31 mouse cellular contexts compared by ENCODE assay signal in genomic region chr5:33443794-33444193, GRCm38 (mm10). TPM values are rescaled to one million over a fixed set of nuclear protein-coding genes. Genes with fewer than 3 reads are reported as not detected.
A peak's percentile ranks its signal among the peaks of the same experiment; 100 is the strongest.
DNase-seq lines count a peak whose midpoint lies in the region; ATAC-seq lines count a peak whose summit lies in the region.
"Had no signal": no experiment of that assay in that cellular context is flagged by ENCODE, and none has a peak within 500 bp of the region (broad histone marks: within the 10 kb centered on the region; RNA-seq: fewer than 3 reads in every experiment).

No protein-coding gene starts in this region.

- H3K36me3 ChIP-seq in midbrain, embryonic 14.5 days (ENCODE audit: control insufficient read depth, insufficient read depth, low read length) = no peaks in the 10 kb centered on the region
- H3K36me3 ChIP-seq in midbrain, embryonic 16.5 days (ENCODE audit: control insufficient read depth, insufficient read depth, low read length) = no peaks in the 10 kb centered on the region
- H3K36me3 ChIP-seq: forebrain, embryonic 15.5 days; heart, embryonic 10.5 days; midbrain, embryonic 13.5 days; neural tube, embryonic 13.5 days; stomach, embryonic 15.5 days had no signal

- H3K27me3 ChIP-seq in midbrain, embryonic 14.5 days (ENCODE audit: control insufficient read depth, insufficient read depth, low read length) = peaks cover 33% of the 10 kb centered on the region
- peaks cover 44% of the 10 kb centered on the region for H3K27me3 ChIP-seq in midbrain, embryonic 16.5 days (ENCODE audit: control insufficient read depth, insufficient read depth, low read depth, low read length)

- no peak for ATAC-seq in midbrain, embryonic 14.5 days (ENCODE audit: low FRiP score, low TSS enrichment)
- ATAC-seq in midbrain, embryonic 16.5 days = no peak
- peak; percentile 29; the same call in 1 of the 2 replicates for ATAC-seq in megakaryocyte-erythroid progenitor cell, adult 5-6 weeks (replicated peaks; ENCODE audit: low FRiP score, low TSS enrichment, poor library complexity, severe bottlenecking)
- ATAC-seq: intestine, embryonic 16.5 days had no signal

- no peak overlapping the region for H3K9ac ChIP-seq in midbrain, embryonic 14.5 days (replicated peaks; ENCODE audit: low read length)
- H3K9ac ChIP-seq in midbrain, embryonic 16.5 days (ENCODE audit: low read depth, low read length) = no peak overlapping the region
- H3K9ac ChIP-seq: stomach, embryonic 15.5 days had no signal

- no peak overlapping the region for H3K4me3 ChIP-seq in midbrain, embryonic 14.5 days (replicated peaks; ENCODE audit: low read depth, low read length)
- no peak overlapping the region for H3K4me3 ChIP-seq in midbrain, embryonic 16.5 days (ENCODE audit: low read depth, low read length)
- H3K4me3 ChIP-seq: myocyte had no signal

- H3K4me2 ChIP-seq in midbrain, embryonic 14.5 days (ENCODE audit: low read length) = 0 out of 2 replicates have a peak overlapping the region, but pooled peaks have one; percentile 79
- no peak overlapping the region for H3K4me2 ChIP-seq in midbrain, embryonic 16.5 days (ENCODE audit: low read length)

- DNase-seq in cerebellum, postnatal 25 days = peak; percentile 36 to 61
- DNase-seq in cerebellum, postnatal 10 days = no peak
- DNase-seq in midbrain, embryonic 14.5 days = no peak
- DNase-seq in cerebellum, postnatal 36 days = peak; percentile 26 to 27
- no peak for DNase-seq in layer of hippocampus, adult 8-10 months (ENCODE audit: low spot score in 2 of 2)
- DNase-seq: adrenal gland, postnatal 14 days; gastrocnemius, postnatal 10 days; kidney, adult 9 months; kidney, postnatal 14 days; layer of hippocampus, postnatal 36 days; lung, postnatal 10 days; thymus, postnatal 25 days had no signal

- no peaks in the 10 kb centered on the region for H3K9me3 ChIP-seq in midbrain, embryonic 14.5 days (ENCODE audit: control insufficient read depth, low read length)
- no peaks in the 10 kb centered on the region for H3K9me3 ChIP-seq in midbrain, embryonic 16.5 days (replicated peaks; ENCODE audit: control insufficient read depth, low read length, poor library complexity, severe bottlenecking)
- H3K9me3 ChIP-seq: forebrain, embryonic 15.5 days; heart, embryonic 10.5 days; midbrain, embryonic 13.5 days; neural tube, embryonic 13.5 days; stomach, embryonic 15.5 days had no signal

- 47% methylated on average over 9 of the region's 9 CpGs for WGBS in midbrain, embryonic 14.5 days
- 45% methylated on average over 9 of the region's 9 CpGs for WGBS in midbrain, embryonic 16.5 days

- H3K27ac ChIP-seq in midbrain, embryonic 14.5 days (replicated peaks; ENCODE audit: low read depth, low read length) = no peak overlapping the region
- no peak overlapping the region for H3K27ac ChIP-seq in midbrain, embryonic 16.5 days (ENCODE audit: low read length)
- H3K27ac ChIP-seq: forebrain, embryonic 15.5 days; heart, embryonic 10.5 days; hindbrain, postnatal 0 days; liver, embryonic 14.5 days; midbrain, embryonic 13.5 days; neural tube, embryonic 13.5 days; stomach, embryonic 15.5 days had no signal

- H3K4me1 ChIP-seq in midbrain, embryonic 14.5 days (ENCODE audit: control insufficient read depth, insufficient read depth, low read length) = peaks cover 6% of the 10 kb centered on the region; the same call in 1 of the 2 replicates
- peaks cover 7% of the 10 kb centered on the region; the same call in 1 of the 2 replicates for H3K4me1 ChIP-seq in midbrain, embryonic 16.5 days (ENCODE audit: control insufficient read depth, insufficient read depth, low read length)

RNA-seq across cellular contexts. Expression of gene Nkx1-1, which starts 10.0 kb away (rescaled TPM):
- polyA plus RNA-seq in midbrain, embryonic 14.5 days (2014; fragmentation: Nextera tagmentation; extraction: Ambion mirVana) = 0.49 and 0.70 TPM in 2 replicates
- polyA plus RNA-seq in midbrain, embryonic 16.5 days (2015; fragmentation: Nextera tagmentation; extraction: Ambion mirVana) = not detected in 2 replicates
- not detected in 2 replicates for total RNA-seq in megakaryocyte-erythroid progenitor cell, adult 5-6 weeks (2014; fragmentation: Nextera tagmentation)
- total RNA-seq in megakaryocyte-erythroid progenitor cell, adult 5-6 weeks (2017) = not detected in 2 replicates
- not detected for total RNA-seq in layer of hippocampus, adult 8-10 months (2022)
- total RNA-seq: adrenal gland, postnatal 14 days; gastrocnemius, postnatal 10 days; granulocyte monocyte progenitor cell, adult 5-6 weeks; hematopoietic stem cell, adult 5-6 weeks; layer of hippocampus, adult 18-20 months; layer of hippocampus, postnatal 36 days; left cerebral cortex, postnatal 10 days had no signal
- polyA plus RNA-seq: C2C12; embryonic facial prominence, embryonic 14.5 days; forebrain, embryonic 15.5 days; heart, embryonic 10.5 days; heart, embryonic 16.5 days; intestine, embryonic 16.5 days; limb, embryonic 11.5 days; liver, embryonic 14.5 days; midbrain, embryonic 13.5 days; myocyte; stomach, embryonic 15.5 days had no signal

Comparison
In these comparisons a context has a peak if more than half of its experiments do, and no peak if none do; other contexts are left out.
1. DNase-seq: peak in cerebellum, postnatal 25 days (2 of 2) and cerebellum, postnatal 36 days (2 of 2); none in cerebellum, postnatal 10 days (0 of 2), midbrain, embryonic 14.5 days (single experiment) and layer of hippocampus, adult 8-10 months (0 of 2).